Mouse (Mus musculus) liver, postnatal 0 days (tissue): ENCODE measurements at regions not wholly inside any gene's neighbourhood (a gene's known extent, or its start where the extent isn't known, plus 50 kb on each side); places are given as distances from the start of the nearest gene placed in this dataset.

Source experiments
- ATAC-seq: fragments of 200-750 bp; cut with Nextera tagmentation; 2 replicates; pipeline ENCODE4 v1.8.0; 2017; ENCODE audit warnings: mild to moderate bottlenecking, moderate library complexity
- DNase-seq: peaks from one replicate; pipeline ENCODE4 v3.0.0-alpha.2; 2016
- H3K27ac ChIP-seq: fragments of 300-500 bp; sonication (generic); 2 replicates; pipeline ENCODE4 v1.5.1; 2014; ENCODE audit warnings: antibody characterized with exemption, moderate library complexity, mild to moderate bottlenecking, low read depth
- H3K27me3 ChIP-seq: fragments of 300-500 bp; sonication (generic); 2 replicates; pipeline ENCODE4 v1.6.1; 2014; ENCODE audit warnings: low read length, control low read depth, mixed read lengths; ENCODE audit not compliant: insufficient read depth
- H3K36me3 ChIP-seq: fragments of 300-500 bp; sonication (generic); replicated peaks from 2 replicates; pipeline ENCODE4 v1.6.1; 2014; ENCODE audit warnings: mild to moderate bottlenecking, control low read depth, low read length, moderate library complexity, mixed read lengths; ENCODE audit not compliant: insufficient read depth
- H3K4me1 ChIP-seq: fragments of 300-500 bp; sonication (generic); 2 replicates; pipeline ENCODE4 v1.6.1; 2014; ENCODE audit warnings: antibody characterized with exemption, mild to moderate bottlenecking, control low read depth; ENCODE audit not compliant: insufficient read depth
- H3K4me2 ChIP-seq: fragments of 300-500 bp; sonication (generic); 2 replicates; pipeline ENCODE4 v1.6.1; 2014; ENCODE audit warnings: low read depth, mild to moderate bottlenecking, low read length, moderate library complexity, mixed read lengths
- H3K4me3 ChIP-seq: fragments of 300-500 bp; sonication (generic); 2 replicates; pipeline ENCODE4 v1.5.1; 2014; ENCODE audit warnings: low read depth, low read length
- H3K9ac ChIP-seq: fragments of 300-500 bp; sonication (generic); replicated peaks from 2 replicates; pipeline ENCODE4 v1.6.1; 2014; ENCODE audit warnings: mild to moderate bottlenecking, moderate library complexity
- H3K9me3 ChIP-seq: fragments of 300-500 bp; sonication (generic); 2 replicates; pipeline ENCODE4 v1.6.1; 2016; ENCODE audit warnings: mild to moderate bottlenecking, control low read depth, low read length, mixed read lengths
- CTCF ChIP-seq: sonication (generic); IDR thresholded peaks from 2 replicates; pipeline ENCODE4 v1.5.1; 2016; ENCODE audit warnings: antibody characterized with exemption, low read depth
- EP300 ChIP-seq: IDR thresholded peaks from 2 replicates; pipeline ENCODE4 v1.6.1; 2016; ENCODE audit warnings: antibody characterized with exemption, low read depth, mild to moderate bottlenecking
- WGBS: fragments of 180-500 bp; shearing (Covaris S2); extraction: QIAGEN DNeasy Blood & Tissue Kit; methylation state at CpG from one replicate; pipeline ENCODE4 v1.1.7; 2014; ENCODE audit not compliant: insufficient replicate concordance; 5-methylcytosine and 5-hydroxymethylcytosine counted together

- Histone ChIP-seq H3K4me2 (no peak overlapping the region), H3K36me3 (no peaks in the 10 kb centered on the region), H3K4me3 (no peak overlapping the region), H3K9me3 (no peaks in the 10 kb centered on the region), H3K4me1 (no peaks in the 10 kb centered on the region), H3K9ac (no peak overlapping the region), H3K27me3 (no peaks in the 10 kb centered on the region), H3K27ac (no peak overlapping the region)
- DNase-seq (no peak), ATAC-seq (no peak)
- TF ChIP-seq CTCF (no peak), EP300 (no peak)
- WGBS = 36% methylated on average over 3 of the region's 3 CpGs
Observed at GRCm38 (mm10) chr3:7973287-7973686, 1353.0 kb upstream of the 1700008P02Rik start.

- H3K27ac ChIP-seq = no peak overlapping the region
- H3K36me3 ChIP-seq = no peaks in the 10 kb centered on the region
- no peak overlapping the region for H3K4me3 ChIP-seq
- 67% methylated on average over 1 of the region's 1 CpGs for WGBS
- H3K4me2 ChIP-seq = no peak overlapping the region
- no peak for DNase-seq
- no peak for TF ChIP-seq CTCF
- no peak for TF ChIP-seq EP300
- no peaks in the 10 kb centered on the region for H3K9me3 ChIP-seq
- H3K9ac ChIP-seq = no peak overlapping the region
- no peak for ATAC-seq
- H3K27me3 ChIP-seq = no peaks in the 10 kb centered on the region
- no peaks in the 10 kb centered on the region for H3K4me1 ChIP-seq
Observed at GRCm38 (mm10) chr3:7953911-7954310, 1333.7 kb upstream of the 1700008P02Rik start.

- WGBS = 62% methylated on average over 8 of the region's 8 CpGs
- no peak overlapping the region for H3K4me3 ChIP-seq
Observed at GRCm38 (mm10) chr3:7943646-7944381, 1323.6 kb upstream of the 1700008P02Rik start.

More at GRCm38 (mm10) chr3:7943646-7944381, 1323.6 kb upstream of the 1700008P02Rik start:
- Histone ChIP-seq H3K4me2 (no peak overlapping the region), H3K9me3 (no peaks in the 10 kb centered on the region), H3K9ac (no peak overlapping the region), H3K4me1 (no peaks in the 10 kb centered on the region), H3K27me3 (no peaks in the 10 kb centered on the region), H3K27ac (no peak overlapping the region), H3K36me3 (no peaks in the 10 kb centered on the region)
- DNase-seq (no peak), ATAC-seq (no peak)
- TF ChIP-seq EP300 (no peak), CTCF (no peak)
